Mouse (Mus musculus) hindbrain, embryonic 14.5 days (tissue): ENCODE measurements at regions not wholly inside any gene's neighbourhood (a gene's known extent, or its start where the extent isn't known, plus 50 kb on each side); places are given as distances from the start of the nearest gene placed in this dataset.

Experiments
- ATAC-seq: fragments of 200-750 bp; cut with Nextera tagmentation; 2 replicates; pipeline ENCODE4 v1.8.0; 2017; ENCODE audit warnings: moderate number of reproducible peaks, mild to moderate bottlenecking, moderate TSS enrichment, moderate library complexity; ENCODE audit not compliant: low FRiP score
- DNase-seq: peaks from one replicate; pipeline ENCODE4 v3.0.0-alpha.2; 2015; ENCODE audit warnings: low spot score
- H3K27ac ChIP-seq: fragments of 300-500 bp; sonication (generic); 2 replicates; pipeline ENCODE4 v1.5.1; 2014; ENCODE audit warnings: mild to moderate bottlenecking, moderate library complexity
- H3K27me3 ChIP-seq: fragments of 300-500 bp; sonication (generic); 2 replicates; pipeline ENCODE4 v1.6.1; 2014; ENCODE audit warnings: mild to moderate bottlenecking, low read length, mixed read lengths; ENCODE audit not compliant: control insufficient read depth, insufficient read depth
- H3K36me3 ChIP-seq: fragments of 300-500 bp; sonication (generic); replicated peaks from 2 replicates; pipeline ENCODE4 v1.6.1; 2014; ENCODE audit not compliant: control insufficient read depth, insufficient read depth
- H3K4me1 ChIP-seq: fragments of 300-500 bp; sonication (generic); replicated peaks from 2 replicates; pipeline ENCODE4 v1.6.1; 2014; ENCODE audit warnings: antibody characterized with exemption, low read length, mixed read lengths; ENCODE audit not compliant: control insufficient read depth, insufficient read depth
- H3K4me2 ChIP-seq: fragments of 300-500 bp; sonication (generic); replicated peaks from 2 replicates; pipeline ENCODE4 v1.6.1; 2014; ENCODE audit warnings: mild to moderate bottlenecking, moderate library complexity
- H3K4me3 ChIP-seq: fragments of 300-500 bp; sonication (generic); replicated peaks from 2 replicates; pipeline ENCODE4 v1.5.1; 2014; ENCODE audit warnings: mild to moderate bottlenecking, low read length
- H3K9ac ChIP-seq: fragments of 300-500 bp; sonication (generic); 2 replicates; pipeline ENCODE4 v1.6.1; 2014
- H3K9me3 ChIP-seq: fragments of 300-500 bp; sonication (generic); 2 replicates; pipeline ENCODE4 v1.6.1; 2016; ENCODE audit warnings: low read length; ENCODE audit not compliant: control insufficient read depth
- WGBS: fragments of 180-500 bp; shearing (Covaris S2); extraction: QIAGEN DNeasy Blood & Tissue Kit; methylation state at CpG from one replicate; pipeline ENCODE4 v1.1.7; 2014; 5-methylcytosine and 5-hydroxymethylcytosine counted together

DNA sequence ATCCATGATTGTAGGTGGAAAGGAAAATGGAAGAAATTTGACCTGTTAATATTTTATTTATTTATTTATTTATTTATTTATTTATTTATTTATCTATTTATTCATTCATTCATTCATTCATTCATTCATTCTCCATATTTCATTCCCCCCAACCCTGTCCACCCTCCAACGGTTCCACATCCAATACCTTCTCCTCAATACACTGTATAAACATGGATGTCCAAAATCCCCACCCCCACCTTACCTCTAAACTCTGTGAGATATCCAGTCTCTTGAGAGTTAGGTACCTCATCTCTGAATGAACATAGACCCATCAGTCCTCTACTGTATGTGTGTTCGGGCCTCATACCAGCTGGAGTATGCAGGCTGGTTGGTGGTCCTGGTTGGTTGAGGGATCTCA, 212.2 kb downstream of the Cdh7 start:
- H3K9ac ChIP-seq: no peak overlapping the region
- no peaks in the 10 kb centered on the region for H3K27me3 ChIP-seq
- no peak overlapping the region for H3K27ac ChIP-seq
- no peaks in the 10 kb centered on the region for H3K4me1 ChIP-seq
- H3K4me2 ChIP-seq: no peak overlapping the region
- H3K36me3 ChIP-seq: no peaks in the 10 kb centered on the region
- no peaks in the 10 kb centered on the region for H3K9me3 ChIP-seq
- no peak overlapping the region for H3K4me3 ChIP-seq
- no peak for ATAC-seq
- DNase-seq: no peak
- WGBS: 94% methylated on average over 2 of the region's 2 CpGs

DNA sequence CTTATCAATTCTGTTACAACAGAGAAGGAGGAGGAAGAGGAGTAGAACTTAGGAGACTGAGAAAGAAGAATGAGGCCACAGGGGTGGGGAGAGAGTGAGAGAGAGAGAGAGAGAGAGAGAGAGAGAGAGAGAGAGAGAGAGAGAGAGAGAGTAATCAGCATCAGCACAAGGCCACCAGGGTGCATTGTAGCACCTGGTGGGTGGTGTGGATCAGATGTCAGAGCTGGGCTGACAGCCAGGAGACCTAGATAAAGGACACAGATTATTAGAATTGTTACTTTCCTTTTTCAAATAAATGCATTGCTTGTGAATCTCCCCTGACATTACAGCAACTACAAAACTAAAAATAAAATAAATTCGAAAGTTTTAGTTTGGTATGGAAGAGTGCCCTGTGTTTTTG, 233.7 kb downstream of the Cdh7 start:
- 85% methylated on average over 1 of the region's 1 CpGs for WGBS
- Histone ChIP-seq H3K4me2 (no peak overlapping the region), H3K36me3 (no peaks in the 10 kb centered on the region), H3K27ac (no peak overlapping the region), H3K9me3 (no peaks in the 10 kb centered on the region), H3K27me3 (no peaks in the 10 kb centered on the region), H3K4me3 (no peak overlapping the region), H3K9ac (no peak overlapping the region), H3K4me1 (no peaks in the 10 kb centered on the region)
- ATAC-seq: no peak
- DNase-seq: no peak

DNA sequence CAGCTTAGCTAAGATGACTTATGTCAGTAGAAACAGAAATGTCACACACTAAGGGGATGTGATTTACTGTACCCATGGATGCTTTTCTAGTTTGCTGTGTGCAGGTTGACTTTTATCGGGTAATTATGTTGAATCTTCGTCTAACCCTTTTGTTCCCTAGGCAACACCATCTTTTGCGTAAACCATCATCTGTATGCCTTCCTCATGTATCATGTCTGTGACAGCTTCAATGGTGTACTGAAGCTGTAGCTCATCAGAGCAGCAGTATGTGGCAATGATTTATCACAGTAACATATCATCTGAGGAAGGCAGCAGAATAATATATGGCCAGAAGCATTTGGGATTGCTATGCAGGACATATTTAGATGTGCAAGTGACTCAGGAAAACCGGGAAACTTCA, 264.0 kb downstream of the Cdh7 start:
- Histone ChIP-seq H3K27ac (no peak overlapping the region), H3K4me3 (no peak overlapping the region), H3K9ac (no peak overlapping the region), H3K27me3 (no peaks in the 10 kb centered on the region), H3K36me3 (no peaks in the 10 kb centered on the region), H3K9me3 (no peaks in the 10 kb centered on the region), H3K4me2 (no peak overlapping the region), H3K4me1 (no peaks in the 10 kb centered on the region)
- DNase-seq (no peak), ATAC-seq (peak; percentile 64; the same call in 1 of the 2 replicates)
- WGBS: 57% methylated on average over 4 of the region's 4 CpGs
